Mouse (Mus musculus) liver (tissue): ENCODE measurements at regions not wholly inside any gene's neighbourhood (a gene's known extent, or its start where the extent isn't known, plus 50 kb on each side); places are given as distances from the start of the nearest gene placed in this dataset.
A peak's percentile ranks its signal among the peaks of the same experiment; 100 is the strongest.

Experiments used
- DNase-seq: peaks from one replicate; pipeline ENCODE4 v3.0.0-alpha.2; 2020; ENCODE audit warnings: mixed read lengths

DNA sequence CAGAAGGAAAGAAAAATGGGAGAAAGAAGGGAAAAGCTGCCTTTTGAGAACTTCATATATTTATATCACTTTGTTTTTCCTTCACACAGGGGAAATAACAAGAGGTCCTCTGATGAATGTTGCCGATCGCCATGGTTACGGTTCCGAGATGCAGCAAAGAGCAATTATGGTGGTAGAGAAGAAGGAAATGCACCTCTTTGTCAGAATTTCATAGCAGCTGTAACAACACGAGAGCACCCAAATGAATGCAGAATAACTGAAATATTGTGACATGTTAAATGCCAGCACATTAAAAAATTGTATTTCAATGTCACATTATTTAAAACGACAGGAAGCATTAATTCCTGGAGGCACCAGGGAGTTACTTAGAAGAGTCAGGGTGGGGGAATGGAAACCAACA, 279.4 kb downstream of the Mctp2 start:
- DNase-seq = no peak

DNA sequence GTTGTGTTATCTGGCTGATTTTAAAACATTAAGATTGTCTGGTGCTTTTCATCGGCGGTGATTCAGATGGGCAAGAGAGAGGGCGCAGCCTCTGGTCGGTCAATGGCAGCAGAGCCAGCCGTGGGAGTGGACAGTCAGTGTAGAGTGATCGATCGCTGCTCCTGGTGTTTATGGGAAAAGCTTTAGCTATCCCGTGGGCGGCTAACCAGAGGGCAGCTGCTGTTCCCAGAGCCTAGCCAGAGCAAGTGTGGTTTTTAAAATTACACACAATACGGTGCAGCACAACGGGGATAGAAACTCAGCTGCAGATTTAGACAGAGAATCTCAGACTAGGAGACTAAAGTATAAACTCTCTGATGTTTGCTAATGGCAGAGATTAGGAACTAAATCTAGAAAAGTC, 297.3 kb downstream of the Mctp2 start:
- no peak for DNase-seq

DNA sequence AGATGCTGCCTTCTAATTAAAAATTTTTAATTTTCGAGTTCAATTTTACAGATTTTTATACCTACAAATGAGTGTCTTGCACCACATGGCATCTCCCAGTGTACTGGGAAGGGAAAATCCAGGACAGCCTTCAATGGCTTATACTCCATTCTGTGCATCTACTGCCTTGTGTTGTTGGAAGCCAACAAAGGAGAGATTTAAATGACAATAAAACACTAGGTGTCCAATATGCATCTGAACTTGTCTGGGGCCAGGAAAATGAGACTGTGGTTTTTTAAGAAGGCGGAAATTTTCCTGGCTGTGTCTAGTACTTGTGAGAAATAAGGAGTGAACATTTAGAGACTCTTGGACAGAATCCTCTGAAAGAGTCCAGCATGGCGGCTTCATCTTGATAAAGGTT, 302.1 kb downstream of the Mctp2 start:
- no peak for DNase-seq

DNA sequence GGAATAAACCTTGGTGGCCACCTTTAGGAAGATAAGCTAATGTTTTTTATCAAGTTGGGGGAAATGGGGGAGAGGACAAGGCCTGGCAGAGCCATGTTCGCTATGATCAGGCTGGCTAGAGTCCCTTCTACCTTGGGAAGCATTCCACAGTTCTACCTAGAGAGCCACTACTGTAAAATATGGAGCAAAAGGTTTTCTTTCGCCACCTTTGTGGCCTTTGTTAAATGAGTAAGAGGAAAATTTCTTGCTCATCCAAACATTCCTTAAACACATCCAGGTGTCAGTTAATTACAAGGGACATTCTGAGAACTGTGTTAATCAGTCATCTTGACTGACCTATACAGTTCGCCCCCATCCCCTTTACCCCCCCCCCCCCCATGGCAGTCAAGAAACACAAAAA, 313.9 kb downstream of the Mctp2 start:
- DNase-seq = no peak

DNA sequence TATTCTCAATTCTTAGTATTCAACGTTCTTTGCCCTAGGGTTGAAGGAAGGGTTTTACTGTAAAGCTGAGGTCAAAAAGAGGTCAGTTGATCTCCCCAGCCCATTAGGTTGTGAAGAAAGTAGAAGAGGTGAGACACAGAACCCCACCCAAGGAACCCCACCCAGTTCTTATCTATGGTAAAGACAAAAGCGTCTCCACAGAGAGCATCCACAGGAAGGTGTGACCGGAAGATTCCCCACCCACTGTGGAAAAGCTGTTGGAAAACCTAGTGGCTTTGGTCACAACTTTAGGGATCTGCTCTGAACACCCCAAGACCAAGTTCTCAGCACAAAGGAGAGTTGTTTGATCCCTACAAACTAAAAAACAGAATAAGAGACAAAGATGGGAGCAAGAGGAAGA, 314.6 kb downstream of the Mctp2 start:
- no peak for DNase-seq

DNA sequence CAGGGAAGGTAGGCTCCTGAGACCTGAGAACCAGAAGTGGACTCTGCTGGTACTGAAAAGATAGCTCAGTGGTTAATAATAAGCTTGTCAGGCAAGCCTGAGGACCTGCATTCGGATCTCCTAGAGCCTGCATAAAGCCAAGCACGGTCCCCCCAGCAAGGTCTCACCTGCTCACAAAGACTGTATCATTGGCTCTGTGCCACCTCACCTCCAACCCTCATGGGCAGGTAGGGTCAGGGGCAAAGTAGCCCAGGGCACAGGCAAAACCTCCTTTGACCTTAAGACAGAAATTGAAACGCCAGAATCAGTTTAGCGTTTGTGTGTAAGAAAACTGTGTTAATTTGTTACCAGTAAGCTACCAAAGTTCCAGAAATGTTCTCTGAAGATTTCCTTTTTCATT, 315.2 kb downstream of the Mctp2 start:
- DNase-seq = no peak

DNA sequence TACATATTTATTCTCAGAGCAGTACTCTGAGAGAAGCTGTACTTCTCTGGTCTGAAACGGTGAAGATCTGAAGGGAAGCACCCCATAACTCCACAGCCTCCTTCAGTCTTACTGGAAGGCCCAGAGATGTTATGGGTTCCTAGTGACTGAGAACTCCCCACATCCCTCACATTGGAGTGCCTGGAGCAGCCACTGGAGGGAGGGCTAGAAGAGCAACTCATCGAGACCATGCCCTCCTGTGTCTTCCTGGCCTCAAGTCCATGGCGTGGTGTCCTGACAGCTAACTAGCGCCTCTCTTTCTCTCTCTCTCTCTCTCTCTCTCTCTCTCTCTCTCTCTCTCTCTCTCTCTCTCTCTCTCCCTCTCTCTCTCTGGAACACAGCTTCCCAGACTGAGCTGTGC, 340.4 kb downstream of the Mctp2 start:
- DNase-seq = no peak

DNA sequence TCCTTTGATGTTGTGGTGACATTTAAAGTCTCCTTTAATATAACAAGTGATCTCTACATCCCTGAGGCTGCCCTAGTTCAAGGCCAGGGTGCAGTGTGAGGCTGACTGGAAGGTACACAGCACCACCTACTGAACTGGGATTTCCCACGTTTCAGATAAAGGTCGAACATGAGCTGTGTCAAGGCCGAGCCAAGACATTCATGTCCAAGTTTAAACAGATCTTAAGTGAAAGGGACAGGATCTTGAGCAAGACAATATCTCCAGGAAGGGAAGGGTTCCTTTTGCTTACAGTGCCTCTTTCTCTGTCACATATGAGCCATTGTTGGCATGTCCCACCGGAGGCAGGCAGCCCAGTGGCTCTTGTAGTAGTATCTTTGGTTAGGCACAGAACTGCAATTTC, 343.0 kb downstream of the Mctp2 start:
- no peak for DNase-seq

DNA sequence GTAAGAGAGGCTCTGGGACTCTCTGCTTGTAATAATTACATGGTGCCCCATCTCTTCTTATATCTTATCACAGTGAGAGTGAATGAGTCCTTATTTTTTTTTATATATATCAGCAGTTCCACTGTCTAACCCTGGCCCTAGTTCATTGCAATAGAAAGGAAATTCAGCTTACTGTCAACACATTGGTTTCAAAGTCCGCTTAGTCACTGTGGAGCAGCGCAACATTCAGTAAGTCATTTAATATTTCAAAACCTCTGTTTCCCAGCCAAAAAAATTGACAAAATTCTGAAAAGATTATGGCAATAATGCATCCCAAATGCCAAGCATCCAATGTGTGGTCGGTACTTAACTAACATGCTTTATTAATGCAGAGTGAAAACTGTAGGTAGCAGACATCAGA, 343.6 kb downstream of the Mctp2 start:
- DNase-seq = no peak

DNA sequence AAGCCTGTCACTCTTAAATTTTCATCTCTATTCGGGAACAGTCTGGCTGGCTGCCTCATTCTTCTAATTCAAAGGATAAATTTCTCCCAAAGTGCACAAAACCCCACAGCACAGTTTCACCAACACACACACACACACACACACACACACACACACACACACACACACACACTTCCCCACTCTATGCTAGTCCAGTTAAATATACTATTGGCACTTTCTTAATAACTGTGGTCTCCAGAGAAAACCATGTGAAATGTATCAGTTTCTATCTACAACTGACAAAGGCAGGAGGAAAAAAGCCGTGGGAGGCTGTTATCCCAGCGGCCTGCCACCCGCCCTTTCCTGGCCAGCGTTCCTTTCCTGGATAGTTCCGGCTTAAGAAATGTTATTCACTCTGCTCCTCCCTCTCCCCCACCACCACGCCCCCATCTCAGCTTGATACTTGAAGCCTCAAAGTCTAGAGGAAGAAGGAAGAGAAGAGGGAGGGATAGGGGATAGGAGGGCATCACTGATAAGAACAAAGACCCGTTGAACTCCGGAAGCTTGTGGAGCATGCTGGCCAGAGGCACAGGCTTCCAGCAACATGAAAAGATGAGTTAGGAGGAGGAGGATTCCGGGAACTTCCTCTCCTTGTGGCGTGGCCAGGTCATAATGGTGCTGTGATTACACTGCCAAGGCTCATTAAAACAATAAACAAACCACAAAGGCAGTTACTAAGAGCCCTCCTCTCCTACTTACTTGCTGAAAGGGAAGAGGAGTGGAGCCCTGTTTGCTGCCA, 345.8 kb downstream of the Mctp2 start:
- DNase-seq = peak; percentile 62

DNA sequence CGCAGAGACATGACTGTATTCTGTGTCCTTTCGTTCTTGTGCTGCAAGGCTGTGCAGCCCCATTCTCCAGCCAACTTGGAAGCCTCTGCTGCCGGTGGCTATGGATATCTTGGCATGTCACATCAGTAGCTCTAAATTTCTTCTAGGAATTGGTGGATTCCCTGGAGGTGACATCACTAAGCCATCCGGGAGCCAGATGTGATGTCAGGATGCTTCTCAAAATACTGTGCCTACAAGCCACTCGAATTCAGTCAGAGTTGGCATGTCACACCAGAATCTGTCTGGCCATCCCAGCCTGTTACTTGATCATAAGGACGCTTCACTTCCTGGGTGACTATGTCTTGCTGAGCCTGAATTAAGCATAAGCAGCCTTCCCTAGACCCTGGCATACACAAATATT, 359.9 kb downstream of the Mctp2 start:
- no peak for DNase-seq

DNA sequence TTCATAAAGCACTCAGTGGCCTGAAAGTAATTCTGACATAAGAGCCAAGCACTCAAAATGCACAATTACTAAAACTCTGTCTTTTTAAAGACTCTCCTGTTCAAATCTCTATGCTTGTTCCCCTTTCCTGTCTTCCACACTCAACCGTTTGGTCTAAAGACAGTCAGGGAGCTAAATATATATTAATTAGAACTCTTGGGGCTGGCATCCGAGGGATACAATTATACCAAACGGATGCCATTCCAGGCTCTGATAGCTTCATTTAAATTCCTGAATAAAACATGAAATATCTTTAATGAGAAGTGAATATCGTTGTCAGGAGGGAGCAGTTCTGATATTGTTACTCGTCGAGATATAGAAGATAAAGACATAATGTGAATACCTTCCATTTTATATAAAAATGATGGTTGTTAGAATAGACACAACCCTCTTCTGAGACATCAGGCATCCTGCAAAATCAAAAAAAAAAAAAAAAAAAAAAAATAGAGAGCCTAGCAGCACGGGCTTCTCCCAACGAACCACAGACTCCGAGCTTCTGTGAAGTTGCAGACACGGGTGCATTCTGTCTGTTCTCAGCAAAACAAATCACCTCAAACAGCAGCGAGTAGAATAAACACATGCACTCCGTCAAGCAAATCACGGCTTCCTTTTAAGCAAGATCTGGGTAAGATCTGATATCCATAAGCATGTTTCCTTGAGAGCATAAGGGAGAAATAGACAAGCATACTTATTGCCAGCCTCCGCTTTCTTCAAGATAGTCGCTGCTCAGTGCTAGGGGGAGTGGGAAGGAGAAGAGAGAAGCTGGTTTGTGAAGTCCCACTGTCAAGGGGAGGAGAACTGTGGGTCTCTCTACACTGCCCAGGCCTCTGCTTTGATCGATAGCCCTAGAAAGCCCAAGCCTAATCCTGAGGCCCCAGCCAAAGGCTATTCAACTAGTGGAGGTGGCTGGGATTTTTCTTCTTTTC, 363.0 kb downstream of the Mctp2 start:
- DNase-seq = no peak

DNA sequence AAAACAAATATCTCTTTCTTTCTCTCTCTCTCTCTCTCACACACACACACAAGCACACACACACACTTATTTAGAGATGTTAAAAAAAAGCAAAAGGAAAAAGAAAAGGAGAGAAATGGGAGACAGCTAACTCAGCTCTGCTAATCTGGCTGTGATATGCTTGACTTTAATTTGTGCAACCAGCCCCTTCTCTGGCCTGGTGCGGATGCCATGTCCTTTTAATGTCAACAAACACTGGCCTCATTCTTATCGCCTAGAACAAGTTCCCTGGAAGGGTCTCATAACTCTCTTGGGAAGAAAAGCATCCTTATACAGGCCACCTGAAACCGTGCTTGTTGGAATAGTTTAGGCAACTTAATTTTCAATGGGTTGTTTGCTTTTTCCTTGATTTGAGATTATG, 368.7 kb downstream of the Mctp2 start:
- DNase-seq = no peak

DNA sequence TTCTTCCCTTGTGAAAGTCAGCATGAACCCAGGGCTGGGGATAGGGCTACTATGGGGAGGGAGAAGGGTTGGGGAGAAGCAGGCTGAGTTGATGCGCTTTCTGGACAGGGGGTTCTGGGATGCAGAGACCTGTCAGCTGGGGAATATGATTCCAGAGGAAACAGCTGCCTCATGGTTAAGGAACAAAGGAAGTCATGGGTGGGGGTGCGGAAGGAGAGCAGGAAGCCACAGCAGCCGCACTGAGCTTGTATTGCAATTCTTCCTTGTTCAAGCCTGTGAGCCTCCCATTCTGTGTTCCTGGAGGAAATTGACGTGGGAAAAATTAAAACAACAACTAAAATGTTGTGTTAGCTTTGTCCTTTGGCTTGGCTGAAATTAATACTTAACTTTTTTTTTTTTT, 369.7 kb downstream of the Mctp2 start:
- peak; percentile 6 for DNase-seq
